Mouse (Mus musculus) cerebellum, adult 2 months (tissue): ENCODE measurements around the gene Mvb12b. TPM values are rescaled to one million over a fixed set of nuclear protein-coding genes. Genes with fewer than 3 reads are reported as not detected.

Experiments used
- DNase-seq, 2 experiments: peaks; one replicate each; pipeline ENCODE4 v3.0.0; 2021
- H3K27ac ChIP-seq: fragments of 200-500 bp; 2 replicates; pipeline ENCODE4 v1.5.1; 2012; ENCODE audit warnings: low read length, control low read depth, inconsistent platforms; ENCODE audit not compliant: insufficient read depth
- H3K27me3 ChIP-seq: fragments of 200-500 bp; 2 replicates; pipeline ENCODE4 v1.6.1; 2012; ENCODE audit warnings: inconsistent platforms, mild to moderate bottlenecking, low read length, moderate library complexity; ENCODE audit not compliant: control insufficient read depth, insufficient read depth
- H3K4me1 ChIP-seq: fragments of 200-500 bp; 2 replicates; pipeline ENCODE4 v1.6.1; 2011; ENCODE audit warnings: low read length; ENCODE audit not compliant: control insufficient read depth, insufficient read depth
- H3K4me3 ChIP-seq: fragments of 200-500 bp; replicated peaks from 2 replicates; pipeline ENCODE3; 2011; ENCODE audit warnings: mild to moderate bottlenecking, low read depth, low read length, control low read depth; ENCODE audit not compliant: insufficient read depth
- CTCF ChIP-seq: fragments of 200-500 bp; IDR thresholded peaks from 2 replicates; pipeline ENCODE4 v1.5.1; 2011; ENCODE audit warnings: low read depth, mild to moderate bottlenecking, control low read depth, low read length, moderate library complexity, borderline replicate concordance; ENCODE audit not compliant: insufficient read depth
- POLR2A ChIP-seq: fragments of 200-500 bp; IDR thresholded peaks from 2 replicates; pipeline ENCODE4 v1.6.1; 2011; ENCODE audit warnings: low read length, control low read depth, borderline replicate concordance; ENCODE audit not compliant: insufficient read depth
- WGBS: fragments of 180-500 bp; shearing (Covaris S2); methylation state at CpG from one replicate; pipeline ENCODE4 v1.1.7; 2018; 5-methylcytosine and 5-hydroxymethylcytosine counted together
- polyA plus RNA-seq: library from polyadenylated mRNA; depleted of rRNA; stranded (reverse); fragments of >200 nt; gene quantifications from 2 replicates; pipeline ENCODE4 v1.2.3, GENCODE M21; 2012

Gene Mvb12b
- polyA plus RNA-seq, 1 experiment, result 70.8 TPM

GRCm38 (mm10) chr2:33801760-33802159 lies 86.0 kb downstream of the Mvb12b start:
- TF ChIP-seq CTCF (no peak), POLR2A (no peak)
- 0 out of 2 replicates have a peak, but pooled peaks cover 3% of the 10 kb centered on the region for H3K4me1 ChIP-seq
- WGBS, result 55% methylated on average over 13 of the region's 13 CpGs
- no peak overlapping the region for H3K27ac ChIP-seq
- H3K27me3 ChIP-seq, result no peaks in the 10 kb centered on the region
- no peak for DNase-seq
- no peak overlapping the region for H3K4me3 ChIP-seq

- DNase-seq, result no peak
- Histone ChIP-seq H3K27me3 (no peaks in the 10 kb centered on the region), H3K4me1 (0 out of 2 replicates have a peak, but pooled peaks cover 3% of the 10 kb centered on the region), H3K27ac (no peak overlapping the region), H3K4me3 (no peak overlapping the region)
- no peak for TF ChIP-seq CTCF
- no peak for TF ChIP-seq POLR2A
- 85% methylated on average over 8 of the region's 8 CpGs for WGBS
Observed at GRCm38 (mm10) chr2:33801336-33801735, 86.4 kb downstream of the Mvb12b start.

- TF ChIP-seq POLR2A (no peak), CTCF (no peak)
- 75% methylated on average over 6 of the region's 6 CpGs for WGBS
- Histone ChIP-seq H3K27ac (no peak overlapping the region), H3K4me3 (no peak overlapping the region), H3K4me1 (peaks cover 8% of the 10 kb centered on the region; the same call in 1 of the 2 replicates), H3K27me3 (no peaks in the 10 kb centered on the region)
- no peak for DNase-seq
Observed at GRCm38 (mm10) chr2:33800221-33800620, 87.5 kb downstream of the Mvb12b start.

GRCm38 (mm10) chr2:33795716-33796472 lies 91.9 kb downstream of the Mvb12b start:
- Histone ChIP-seq H3K27me3 (no peaks in the 10 kb centered on the region), H3K27ac (no peak overlapping the region), H3K4me3 (no peak overlapping the region), H3K4me1 (peaks cover 17% of the 10 kb centered on the region)
- 91% methylated on average over 15 of the region's 15 CpGs for WGBS
- no peak for DNase-seq
- TF ChIP-seq POLR2A (no peak), CTCF (no peak)

- no peaks in the 10 kb centered on the region for H3K27me3 ChIP-seq
- H3K4me3 ChIP-seq, result no peak overlapping the region
- 82% methylated on average over 7 of the region's 7 CpGs for WGBS
- H3K4me1 ChIP-seq, result peaks cover 17% of the 10 kb centered on the region
- DNase-seq, result no peak
- no peak for TF ChIP-seq POLR2A
- H3K27ac ChIP-seq, result no peak overlapping the region
Observed at GRCm38 (mm10) chr2:33795001-33795580, 92.7 kb downstream of the Mvb12b start.

- DNase-seq, result peak; percentile 44 to 62
- Histone ChIP-seq H3K4me3 (no peak overlapping the region), H3K27me3 (no peaks in the 10 kb centered on the region), H3K27ac (no peak overlapping the region), H3K4me1 (peaks cover 17% of the 10 kb centered on the region)
- no peak for TF ChIP-seq POLR2A
- TF ChIP-seq CTCF, result no peak
- WGBS, result 14% methylated on average over 9 of the region's 9 CpGs
Observed at GRCm38 (mm10) chr2:33794483-33794882, 93.3 kb downstream of the Mvb12b start.

GRCm38 (mm10) chr2:33790301-33790700 lies 97.4 kb downstream of the Mvb12b start:
- DNase-seq, result no peak
- no peaks in the 10 kb centered on the region for H3K27me3 ChIP-seq
- TF ChIP-seq POLR2A (no peak), CTCF (no peak)
- WGBS, result 79% methylated on average over 5 of the region's 5 CpGs
- H3K27ac ChIP-seq, result no peak overlapping the region
- peaks cover 23% of the 10 kb centered on the region for H3K4me1 ChIP-seq
- H3K4me3 ChIP-seq, result no peak overlapping the region

GRCm38 (mm10) chr2:33789732-33790131 lies 98.0 kb downstream of the Mvb12b start:
- Histone ChIP-seq H3K27ac (no peak overlapping the region), H3K27me3 (no peaks in the 10 kb centered on the region), H3K4me1 (peaks cover 18% of the 10 kb centered on the region; the same call in 1 of the 2 replicates), H3K4me3 (no peak overlapping the region)
- TF ChIP-seq CTCF (no peak), POLR2A (no peak)
- WGBS, result 82% methylated on average over 9 of the region's 9 CpGs
- DNase-seq, result no peak
